Mouse (Mus musculus): ENCODE results near the gene Zmpste24.
A peak's percentile ranks its signal among the peaks of the same experiment; 100 is the strongest.

Zmpste24 gene

GRCm38 (mm10) chr4:121031440-121031839, 66.6 kb downstream of the Zmpste24 start:
- DNase-seq (ENCODE audit: low spot score in 2 of 2), result no peak

- no peak for DNase-seq (ENCODE audit: low spot score in 2 of 2)
These were observed 68.4 kb downstream of the Zmpste24 start for GRCm38 (mm10) chr4:121029632-121030031.

GRCm38 (mm10) chr4:121028659-121029392, 69.2 kb downstream of the Zmpste24 start:
- DNase-seq (ENCODE audit: low spot score in 2 of 2), result peak in 1 of 2 experiments; percentile 35

GRCm38 (mm10) chr4:121028146-121028545, 69.9 kb downstream of the Zmpste24 start:
- no peak for DNase-seq (ENCODE audit: low spot score in 2 of 2)

GRCm38 (mm10) chr4:121025681-121026080, 72.4 kb downstream of the Zmpste24 start:
- no peak for DNase-seq (ENCODE audit: low spot score in 2 of 2)

GRCm38 (mm10) chr4:121023941-121024340, 74.1 kb downstream of the Zmpste24 start:
- DNase-seq (ENCODE audit: low spot score in 2 of 2), result peak; percentile 74 to 83

- no peak for DNase-seq (ENCODE audit: low spot score in 2 of 2)
These were observed 74.6 kb downstream of the Zmpste24 start for GRCm38 (mm10) chr4:121023464-121023863.

GRCm38 (mm10) chr4:121021911-121022310, 76.1 kb downstream of the Zmpste24 start:
- DNase-seq (ENCODE audit: low spot score in 2 of 2), result no peak

- no peak for DNase-seq (ENCODE audit: low spot score in 2 of 2)
These were observed 77.8 kb downstream of the Zmpste24 start for GRCm38 (mm10) chr4:121020040-121020790.

- no peak for DNase-seq (ENCODE audit: low spot score in 2 of 2)
These were observed 79.8 kb downstream of the Zmpste24 start for GRCm38 (mm10) chr4:121018250-121018649.

- DNase-seq (ENCODE audit: low spot score in 2 of 2), result peak; percentile 97 to 98
These were observed 80.9 kb downstream of the Zmpste24 start, which contains the start of gene Smap2 for GRCm38 (mm10) chr4:121016928-121017657. Smap2 (minus strand) TSS chr4:121017247.

GRCm38 (mm10) chr4:121016021-121016898, 81.8 kb downstream of the Zmpste24 start:
- peak; percentile 67 to 71 for DNase-seq (ENCODE audit: low spot score in 2 of 2)

GRCm38 (mm10) chr4:121015268-121015659, 82.8 kb downstream of the Zmpste24 start:
- no peak for DNase-seq (ENCODE audit: low spot score in 2 of 2)

GRCm38 (mm10) chr4:121014594-121015267, 83.3 kb downstream of the Zmpste24 start:
- DNase-seq (ENCODE audit: low spot score in 2 of 2), result peak; percentile 79 to 85

GRCm38 (mm10) chr4:121010770-121011549, 87.1 kb downstream of the Zmpste24 start:
- DNase-seq (ENCODE audit: low spot score in 2 of 2), result no peak
